Mouse (Mus musculus): ENCODE results near the gene Maml3. TPM values are rescaled to one million over a fixed set of nuclear protein-coding genes. Genes with fewer than 3 reads are reported as not detected.

Maml3 gene
- polyA plus RNA-seq, 1 experiment from 2014 or later: 8.2 TPM

DNA sequence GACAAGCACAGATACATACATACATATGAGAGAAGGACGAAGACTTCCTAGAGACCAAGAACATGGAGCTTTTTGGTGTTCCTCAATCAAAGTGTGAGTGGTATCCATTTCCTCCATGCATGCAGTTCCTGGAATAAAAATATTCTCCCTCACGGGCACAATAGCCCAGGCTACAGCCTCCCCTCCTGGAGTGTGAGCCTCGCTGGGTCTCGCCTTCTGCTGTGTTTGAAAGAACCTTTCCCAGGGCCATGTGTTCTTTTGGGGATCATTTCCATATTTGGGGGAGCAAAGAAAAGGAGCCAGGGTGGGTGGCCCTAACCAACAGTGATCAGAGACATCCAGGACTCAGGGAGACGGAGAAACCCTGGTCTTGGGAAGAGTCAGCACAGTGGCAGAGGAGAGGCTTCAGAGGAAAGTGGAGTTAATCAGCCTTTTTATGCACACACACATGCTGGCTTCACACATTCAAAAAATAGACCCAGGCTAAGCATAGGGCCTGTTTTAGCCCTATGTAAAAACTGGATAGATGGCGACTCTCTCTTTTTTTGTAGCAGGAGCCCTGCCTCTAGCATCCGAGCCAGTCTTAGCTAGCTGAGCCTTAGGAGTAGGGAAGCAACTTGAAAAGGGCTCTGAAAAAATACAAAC is 17.1 kb downstream of the Maml3 start:
- Histone ChIP-seq H3K9me3 (no peaks in the 10 kb centered on the region), H3K4me3 (no peak overlapping the region), H3K4me2 (no peak overlapping the region), H3K4me1 (replicated peaks) (peaks cover 49% of the 10 kb centered on the region), H3K27me3 (no peaks in the 10 kb centered on the region), H3K9ac (peak overlapping the region; percentile 53; the same call in 1 of the 2 replicates), H3K36me3 (no peaks in the 10 kb centered on the region), H3K27ac (peak overlapping the region; percentile 91)
- 39% methylated on average over 7 of the region's 7 CpGs for WGBS
- peak; percentile 41; the same call in 1 of the 2 replicates for ATAC-seq (ENCODE audit: low FRiP score)

GRCm38 (mm10) chr3:52078763-52079162 is 26.1 kb downstream of the Maml3 start:
- Histone ChIP-seq H3K9me3 (no peaks in the 10 kb centered on the region), H3K27me3 (no peaks in the 10 kb centered on the region), H3K4me3 (no peak overlapping the region), H3K4me2 (no peak overlapping the region), H3K27ac (no peak overlapping the region), H3K9ac (no peak overlapping the region), H3K4me1 (replicated peaks) (peaks cover 12% of the 10 kb centered on the region), H3K36me3 (no peaks in the 10 kb centered on the region)
- no peak for ATAC-seq (ENCODE audit: low FRiP score)
- WGBS: 93% methylated on average over 2 of the region's 2 CpGs

DNA sequence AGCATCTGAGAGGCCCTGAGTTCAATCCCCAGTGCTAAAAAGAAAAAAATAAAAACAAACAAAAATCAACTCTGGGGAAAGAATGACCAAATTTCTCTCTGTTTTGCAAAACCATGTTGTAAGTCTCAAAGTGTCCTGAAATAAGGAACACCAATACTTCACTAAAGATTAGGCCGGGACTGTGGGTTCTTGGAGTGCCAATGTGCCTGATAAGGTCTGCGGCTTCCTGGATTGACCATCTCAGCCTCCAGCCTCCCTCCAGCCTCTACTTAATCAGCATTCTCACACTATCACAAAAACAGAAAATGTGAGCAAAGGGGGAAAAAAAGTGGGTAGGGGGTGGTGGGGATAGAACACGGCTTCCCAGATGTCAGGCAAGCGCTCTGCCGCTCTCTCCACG is 30.9 kb downstream of the Maml3 start:
- 76% methylated on average over 6 of the region's 6 CpGs for WGBS
- H3K9ac ChIP-seq: no peak overlapping the region
- ATAC-seq (ENCODE audit: low FRiP score): no peak
- no peak overlapping the region for H3K27ac ChIP-seq
- peaks cover 46% of the 10 kb centered on the region for H3K4me1 ChIP-seq (replicated peaks)
- H3K27me3 ChIP-seq: no peaks in the 10 kb centered on the region
- no peaks in the 10 kb centered on the region for H3K36me3 ChIP-seq
- H3K4me3 ChIP-seq: no peak overlapping the region
- H3K4me2 ChIP-seq: no peak overlapping the region
- no peaks in the 10 kb centered on the region for H3K9me3 ChIP-seq

- Histone ChIP-seq H3K27ac (no peak overlapping the region; the same call in 1 of the 2 replicates), H3K4me3 (no peak overlapping the region), H3K4me1 (replicated peaks) (peaks cover 48% of the 10 kb centered on the region), H3K9me3 (no peaks in the 10 kb centered on the region), H3K36me3 (no peaks in the 10 kb centered on the region), H3K27me3 (no peaks in the 10 kb centered on the region), H3K4me2 (no peak overlapping the region), H3K9ac (no peak overlapping the region)
- ATAC-seq (ENCODE audit: low FRiP score): no peak
- WGBS: 40% methylated on average over 5 of the region's 5 CpGs
Measured at GRCm38 (mm10) chr3:52071996-52072395, 32.9 kb downstream of the Maml3 start.

DNA sequence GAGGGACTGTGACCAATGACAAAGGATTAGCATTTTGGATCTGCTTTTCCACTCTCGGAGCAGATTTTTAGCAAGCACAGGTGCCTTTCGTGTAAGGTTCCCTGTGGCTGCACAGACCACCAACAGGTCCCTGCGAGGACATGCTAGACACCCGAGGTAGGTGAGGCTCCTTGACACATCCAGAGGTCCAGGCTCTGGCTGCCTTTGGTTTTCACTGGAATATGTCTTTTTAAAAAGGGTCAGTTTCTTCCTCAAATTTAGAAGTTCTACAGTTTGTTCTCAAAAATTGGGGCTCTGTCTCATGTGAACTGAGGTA is 34.8 kb downstream of the Maml3 start:
- 2% methylated on average over 4 of the region's 4 CpGs for WGBS
- Histone ChIP-seq H3K4me3 (peak overlapping the region; percentile 33), H3K4me2 (peak overlapping the region; percentile 58), H3K27ac (peak overlapping the region; percentile 82), H3K9me3 (no peaks in the 10 kb centered on the region), H3K36me3 (no peaks in the 10 kb centered on the region), H3K9ac (peak overlapping the region; percentile 61), H3K27me3 (no peaks in the 10 kb centered on the region), H3K4me1 (replicated peaks) (peaks cover 53% of the 10 kb centered on the region)
- ATAC-seq (ENCODE audit: low FRiP score): no peak

DNA sequence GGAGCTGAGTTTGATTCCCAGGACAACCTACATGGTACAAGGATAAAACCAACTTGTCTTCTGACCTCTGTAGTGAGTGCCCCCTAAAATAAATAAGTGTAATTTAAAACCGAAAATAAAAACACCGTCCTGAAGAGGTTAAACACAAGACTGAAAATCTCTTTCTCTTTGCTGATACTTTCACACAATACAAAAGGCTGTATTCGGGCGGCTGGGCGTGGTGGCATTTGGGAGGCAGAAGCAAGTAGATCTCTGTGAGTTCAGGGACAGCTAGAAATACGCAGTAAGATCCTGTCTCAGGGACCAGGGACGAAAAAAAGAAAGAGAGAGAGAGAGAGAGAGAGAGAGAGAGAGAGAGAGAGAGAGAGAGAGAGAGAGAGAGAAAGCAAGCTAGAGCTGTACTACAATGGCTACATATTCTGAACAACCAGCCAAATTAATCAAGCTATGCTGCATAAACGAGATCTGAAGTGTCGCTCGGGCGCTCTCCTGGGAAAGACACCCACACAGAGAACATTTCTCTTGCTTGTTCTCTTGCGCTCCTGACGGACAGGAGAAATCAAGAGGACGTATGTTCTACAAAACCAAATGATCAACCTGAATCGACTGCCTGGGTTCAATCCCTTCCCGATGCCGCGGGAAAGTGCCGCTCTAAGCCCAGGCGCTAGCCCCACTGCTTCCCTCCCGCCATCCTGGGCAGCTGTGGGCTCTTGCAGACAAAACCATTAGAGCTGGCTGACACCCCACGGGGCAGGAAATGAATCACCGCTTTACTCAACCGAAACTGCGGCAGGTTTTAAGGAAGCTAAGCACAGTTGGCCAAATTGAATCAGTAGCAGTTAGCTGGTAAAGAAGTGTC is 35.3 kb downstream of the Maml3 start:
- peaks cover 53% of the 10 kb centered on the region for H3K4me1 ChIP-seq (replicated peaks)
- no peaks in the 10 kb centered on the region for H3K9me3 ChIP-seq
- H3K4me3 ChIP-seq: peak overlapping the region; percentile 33
- peak overlapping the region; percentile 61 for H3K9ac ChIP-seq
- 8% methylated on average over 25 of the region's 25 CpGs for WGBS
- peak overlapping the region; percentile 58 for H3K4me2 ChIP-seq
- no peaks in the 10 kb centered on the region for H3K36me3 ChIP-seq
- peak; percentile 55; the same call in 1 of the 2 replicates for ATAC-seq (ENCODE audit: low FRiP score)
- H3K27ac ChIP-seq: peak overlapping the region; percentile 82
- H3K27me3 ChIP-seq: no peaks in the 10 kb centered on the region

DNA sequence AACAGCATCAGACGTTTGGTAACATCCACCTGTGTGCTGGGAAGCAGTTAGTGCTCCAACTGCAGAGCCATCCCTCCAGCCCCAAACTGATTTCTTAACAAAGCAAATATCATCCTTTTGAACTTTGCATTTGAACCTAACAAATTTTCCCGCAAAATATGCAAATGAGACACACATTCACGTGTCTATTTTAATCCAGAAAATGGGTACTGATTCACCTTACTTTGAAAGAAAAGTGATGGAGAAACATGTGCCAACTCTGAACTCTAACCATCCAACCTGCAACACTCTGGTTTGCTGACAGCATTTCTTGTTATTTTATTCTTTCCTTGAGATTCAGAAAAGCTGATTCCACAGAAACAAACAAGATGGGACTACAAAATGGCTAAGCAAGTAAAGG is 36.0 kb downstream of the Maml3 start:
- Histone ChIP-seq H3K4me2 (no peak overlapping the region), H3K27ac (peak overlapping the region; percentile 82; the same call in 1 of the 2 replicates), H3K9me3 (no peaks in the 10 kb centered on the region), H3K4me3 (no peak overlapping the region), H3K9ac (0 out of 2 replicates have a peak overlapping the region, but pooled peaks have one; percentile 61), H3K4me1 (replicated peaks) (peaks cover 51% of the 10 kb centered on the region), H3K27me3 (no peaks in the 10 kb centered on the region), H3K36me3 (no peaks in the 10 kb centered on the region)
- 60% methylated on average over 3 of the region's 3 CpGs for WGBS
- no peak for ATAC-seq (ENCODE audit: low FRiP score)

DNA sequence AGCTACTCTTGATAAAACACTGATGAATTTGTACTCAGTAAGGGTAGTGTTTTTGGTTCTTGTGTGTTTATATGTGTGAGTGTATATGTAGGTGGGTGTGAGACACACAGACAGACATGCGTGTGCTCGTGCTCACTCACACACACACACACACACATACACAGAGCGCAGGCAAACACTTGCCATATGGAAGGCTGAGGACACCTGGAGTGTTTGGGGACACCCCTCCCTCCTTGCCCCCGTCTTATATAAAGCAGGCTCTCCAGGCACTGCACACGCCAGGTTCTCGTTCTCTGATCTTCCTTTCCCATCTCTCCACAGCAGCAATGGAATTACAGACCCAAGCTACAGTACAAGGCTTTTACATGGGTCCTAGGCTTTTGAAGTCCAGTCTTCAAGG is 37.7 kb downstream of the Maml3 start:
- H3K9me3 ChIP-seq: no peaks in the 10 kb centered on the region
- H3K4me1 ChIP-seq (replicated peaks): peaks cover 48% of the 10 kb centered on the region
- WGBS: 84% methylated on average over 6 of the region's 6 CpGs
- no peak overlapping the region for H3K9ac ChIP-seq
- no peak overlapping the region for H3K4me2 ChIP-seq
- no peak for ATAC-seq (ENCODE audit: low FRiP score)
- H3K36me3 ChIP-seq: no peaks in the 10 kb centered on the region
- no peaks in the 10 kb centered on the region for H3K27me3 ChIP-seq
- H3K4me3 ChIP-seq: no peak overlapping the region
- H3K27ac ChIP-seq: no peak overlapping the region

DNA sequence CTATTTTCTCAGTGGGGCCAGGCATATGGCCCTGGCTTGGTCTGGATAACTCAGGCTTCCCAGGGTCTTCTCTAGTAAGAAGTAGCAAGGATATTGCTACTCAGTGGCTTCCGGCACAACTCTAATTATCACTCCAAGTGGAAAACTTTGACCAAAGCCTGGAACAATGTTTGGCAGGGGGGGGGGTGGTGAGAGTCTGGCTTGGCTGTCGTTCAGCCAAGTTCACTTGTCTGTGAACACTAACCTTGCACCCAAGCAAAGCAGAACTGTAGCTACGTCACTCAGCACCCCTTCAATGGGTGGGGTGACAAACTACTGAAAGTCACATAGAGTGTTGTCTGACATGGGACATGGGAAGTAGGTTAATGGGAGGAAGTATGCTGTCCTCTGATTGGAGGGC is 38.7 kb downstream of the Maml3 start:
- no peak overlapping the region for H3K27ac ChIP-seq
- peaks cover 48% of the 10 kb centered on the region for H3K4me1 ChIP-seq (replicated peaks)
- H3K36me3 ChIP-seq: no peaks in the 10 kb centered on the region
- no peak overlapping the region for H3K9ac ChIP-seq
- H3K4me2 ChIP-seq: no peak overlapping the region
- no peak for ATAC-seq (ENCODE audit: low FRiP score)
- no peak overlapping the region for H3K4me3 ChIP-seq
- no peaks in the 10 kb centered on the region for H3K27me3 ChIP-seq
- 56% methylated on average over 3 of the region's 3 CpGs for WGBS
- H3K9me3 ChIP-seq: no peaks in the 10 kb centered on the region

GRCm38 (mm10) chr3:52063261-52063655 is 41.6 kb downstream of the Maml3 start:
- no peak overlapping the region for H3K4me3 ChIP-seq
- peak overlapping the region; percentile 30; the same call in 1 of the 2 replicates for H3K27ac ChIP-seq

DNA sequence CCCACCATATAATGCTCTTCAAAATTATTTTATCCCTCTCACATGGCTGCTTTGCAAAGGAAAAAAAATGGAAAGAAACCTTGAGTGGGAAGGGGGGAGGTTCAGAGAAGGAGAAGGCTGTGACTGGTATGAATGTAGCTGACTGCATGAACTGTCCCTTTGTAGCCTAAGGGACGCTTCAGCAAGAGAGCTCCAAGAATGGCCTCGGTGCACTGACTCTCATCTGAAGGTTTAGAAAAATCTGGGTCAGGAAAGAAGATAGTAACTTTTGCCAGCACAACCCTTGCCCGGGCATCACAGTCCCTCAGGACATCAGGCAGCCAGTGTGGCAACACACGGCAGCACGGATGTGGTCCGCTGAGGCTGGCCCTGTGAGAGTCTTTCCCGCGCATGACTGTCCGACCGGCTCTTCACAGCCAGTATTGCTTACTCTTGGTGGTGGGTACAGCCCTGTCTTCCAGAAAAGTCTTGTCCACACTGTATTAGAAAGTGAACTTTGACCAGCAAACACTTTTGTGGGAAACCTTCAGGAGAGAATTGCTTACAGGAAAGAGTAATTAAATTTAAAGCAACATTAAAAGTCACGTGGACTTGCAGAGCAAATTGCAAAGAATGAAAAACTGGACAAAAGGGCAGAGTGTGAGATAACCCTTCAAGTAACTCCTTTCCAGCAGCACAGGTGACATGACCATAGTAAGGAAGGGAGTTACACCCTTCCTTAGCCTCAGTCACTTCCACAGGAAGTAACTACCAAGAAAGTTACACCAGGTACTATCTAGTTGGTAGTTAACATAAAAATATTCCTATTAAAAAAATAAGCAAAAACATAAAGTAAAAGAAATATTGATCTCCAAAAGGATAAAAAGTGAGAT is 42.3 kb downstream of the Maml3 start:
- 44% methylated on average over 11 of the region's 11 CpGs for WGBS
- Histone ChIP-seq H3K9me3 (no peaks in the 10 kb centered on the region), H3K36me3 (no peaks in the 10 kb centered on the region), H3K4me1 (replicated peaks) (peaks cover 29% of the 10 kb centered on the region), H3K27ac (peak overlapping the region; percentile 80), H3K9ac (peak overlapping the region; percentile 55; the same call in 1 of the 2 replicates), H3K27me3 (no peaks in the 10 kb centered on the region), H3K4me3 (no peak overlapping the region), H3K4me2 (peak overlapping the region; percentile 19; the same call in 1 of the 2 replicates)
- peak; percentile 33; the same call in 1 of the 2 replicates for ATAC-seq (ENCODE audit: low FRiP score)

More at GRCm38 (mm10) chr3:52063261-52063655, 41.6 kb downstream of the Maml3 start:
- Histone ChIP-seq H3K4me2 (no peak overlapping the region), H3K9me3 (no peaks in the 10 kb centered on the region), H3K9ac (no peak overlapping the region), H3K27me3 (no peaks in the 10 kb centered on the region), H3K4me1 (replicated peaks) (peaks cover 29% of the 10 kb centered on the region), H3K36me3 (no peaks in the 10 kb centered on the region)
- WGBS: 88% methylated on average over 3 of the region's 3 CpGs
- ATAC-seq (ENCODE audit: low FRiP score): no peak

Data from hindbrain, embryonic 13.5 days (tissue).